Mouse (Mus musculus): ENCODE data around the gene Pde4a.

Pde4a gene

GRCm38 (mm10) chr9:21149077-21149653, 16.3 kb upstream of the Pde4a start:
- DNase-seq, result no peak

GRCm38 (mm10) chr9:21149654-21150419, 15.7 kb upstream of the Pde4a start, which contains the start of gene Cdc37:
Gene Cdc37 (minus strand): TSS chr9:21149982.
- DNase-seq, result peak; percentile 83 to 91

GRCm38 (mm10) chr9:21152715-21153114, 12.8 kb upstream of the Pde4a start:
- no peak for DNase-seq

- no peak for DNase-seq
Measured at GRCm38 (mm10) chr9:21153331-21153730, 12.2 kb upstream of the Pde4a start.

GRCm38 (mm10) chr9:21153833-21154232, 11.7 kb upstream of the Pde4a start:
- no peak for DNase-seq

GRCm38 (mm10) chr9:21154787-21155186, 10.7 kb upstream of the Pde4a start:
- DNase-seq, result no peak

GRCm38 (mm10) chr9:21161209-21161909, 4.2 kb upstream of the Pde4a start:
- peak; percentile 76 to 89 for DNase-seq

- DNase-seq, result no peak
Measured at GRCm38 (mm10) chr9:21163086-21164050, 2.1 kb upstream of the Pde4a start.

- DNase-seq, result no peak
Measured at GRCm38 (mm10) chr9:21164072-21164471, 1.4 kb upstream of the Pde4a start.

- peak in 1 of 2 experiments; percentile 31 for DNase-seq
Measured at GRCm38 (mm10) chr9:21165952-21166451, 488 bp downstream of the Pde4a start.

- DNase-seq, result no peak
Measured at GRCm38 (mm10) chr9:21166516-21166915, 1.0 kb downstream of the Pde4a start.

GRCm38 (mm10) chr9:21167140-21168097, 1.9 kb downstream of the Pde4a start:
- no peak for DNase-seq

- peak; percentile 52 to 77 for DNase-seq
Measured at GRCm38 (mm10) chr9:21168161-21169123, 2.9 kb downstream of the Pde4a start.

GRCm38 (mm10) chr9:21169157-21169556, 3.6 kb downstream of the Pde4a start:
- DNase-seq, result no peak

- DNase-seq, result no peak
Measured at GRCm38 (mm10) chr9:21172364-21172763, 6.8 kb downstream of the Pde4a start.

GRCm38 (mm10) chr9:21180402-21180801, 14.9 kb downstream of the Pde4a start:
- no peak for DNase-seq

GRCm38 (mm10) chr9:21180841-21181240, 15.3 kb downstream of the Pde4a start:
- DNase-seq, result no peak

GRCm38 (mm10) chr9:21181421-21182220, 16.1 kb downstream of the Pde4a start:
- peak in 1 of 2 experiments; percentile 39 for DNase-seq

GRCm38 (mm10) chr9:21183421-21183820, 17.9 kb downstream of the Pde4a start:
- no peak for DNase-seq

Measured in spleen, adult 18-20 months (tissue).